Mouse (Mus musculus): ENCODE results near the gene Sertad2. TPM values are rescaled to one million over a fixed set of nuclear protein-coding genes. Genes with fewer than 3 reads are reported as not detected.

Sertad2 gene
- polyA plus RNA-seq, 1 experiment from 2014 or later: 33.5 TPM

DNA sequence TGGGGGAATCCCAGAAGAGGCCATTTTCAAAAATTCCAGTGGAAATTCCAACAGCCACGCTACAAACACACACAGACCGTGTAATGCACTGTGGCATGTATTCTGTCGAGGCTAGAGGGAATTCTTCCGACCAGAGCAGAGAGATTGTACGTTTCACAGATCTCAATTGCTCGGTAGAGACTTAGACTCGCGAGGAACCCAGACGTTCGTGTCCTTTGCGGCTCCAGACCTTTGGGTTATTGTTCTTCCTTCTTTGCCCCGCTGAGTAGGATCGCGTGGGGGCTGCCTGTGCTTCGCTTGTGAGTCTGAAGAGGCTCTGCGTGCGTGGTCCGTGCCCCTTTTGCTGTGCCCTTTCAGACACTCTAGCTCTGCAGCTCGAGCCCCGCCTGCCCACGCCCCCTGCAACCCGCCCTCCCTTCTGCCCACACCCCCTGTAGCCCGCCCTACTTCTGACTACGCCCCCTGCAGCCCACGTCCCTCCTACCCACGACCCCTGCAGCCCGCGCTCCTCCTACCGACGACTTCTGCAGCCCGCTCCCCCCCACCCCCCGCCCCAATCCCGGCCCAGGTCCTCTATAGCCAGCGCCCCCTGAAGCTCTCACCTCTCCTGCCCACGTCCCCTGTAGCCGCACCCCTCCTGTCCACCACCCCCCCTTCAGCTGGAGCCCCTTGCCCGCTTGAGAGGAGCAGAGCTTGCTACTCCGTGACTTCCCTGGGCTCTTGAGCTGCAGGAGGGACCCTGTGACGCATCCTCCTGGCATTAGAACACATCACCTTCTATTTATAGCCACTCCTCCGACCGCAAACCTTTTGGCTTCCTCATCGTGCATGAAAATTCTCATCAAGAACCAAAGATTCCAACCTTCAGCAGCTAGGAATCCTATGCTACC, 10.8 kb upstream of the Sertad2 start:
- Histone ChIP-seq H3K4me1 (replicated peaks) (peaks cover 12% of the 10 kb centered on the region), H3K27me3 (no peaks in the 10 kb centered on the region; the same call in 1 of the 2 replicates), H3K27ac (replicated peaks) (peak overlapping the region; percentile 72), H3K9me3 (no peaks in the 10 kb centered on the region), H3K9ac (peak overlapping the region; percentile 57), H3K36me3 (no peaks in the 10 kb centered on the region), H3K4me2 (peak overlapping the region; percentile 90), H3K4me3 (peak overlapping the region; percentile 55)
- ATAC-seq (ENCODE audit: low FRiP score, low read depth): peak; percentile 91
- WGBS: under 1% methylated on average over 42 of the region's 42 CpGs

DNA sequence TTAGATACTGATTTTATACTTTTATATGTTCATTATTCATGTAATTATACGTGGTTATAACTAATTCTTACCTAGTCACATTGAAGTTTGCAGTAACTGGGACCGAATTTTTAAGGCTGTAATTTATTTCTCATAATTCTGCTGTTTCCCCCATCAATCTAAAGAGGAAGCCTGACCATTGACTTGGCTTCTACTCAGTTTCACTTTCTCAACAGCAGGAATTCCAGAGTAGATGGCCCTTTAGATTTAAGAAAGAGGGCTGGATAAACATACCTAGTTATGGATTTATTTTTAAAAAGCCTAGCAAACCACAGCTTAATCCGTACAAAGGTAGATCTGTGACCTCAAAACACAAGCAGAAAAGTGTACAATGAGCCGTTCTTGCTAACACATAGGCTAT, 9.8 kb upstream of the Sertad2 start:
- WGBS: 87% methylated on average over 4 of the region's 4 CpGs
- no peak overlapping the region for H3K9ac ChIP-seq
- no peak overlapping the region for H3K4me2 ChIP-seq
- no peak overlapping the region for H3K27ac ChIP-seq (replicated peaks)
- H3K4me3 ChIP-seq: no peak overlapping the region
- H3K36me3 ChIP-seq: no peaks in the 10 kb centered on the region
- no peak for ATAC-seq (ENCODE audit: low FRiP score, low read depth)
- no peaks in the 10 kb centered on the region; the same call in 1 of the 2 replicates for H3K27me3 ChIP-seq
- peaks cover 12% of the 10 kb centered on the region for H3K4me1 ChIP-seq (replicated peaks)
- no peaks in the 10 kb centered on the region for H3K9me3 ChIP-seq

DNA sequence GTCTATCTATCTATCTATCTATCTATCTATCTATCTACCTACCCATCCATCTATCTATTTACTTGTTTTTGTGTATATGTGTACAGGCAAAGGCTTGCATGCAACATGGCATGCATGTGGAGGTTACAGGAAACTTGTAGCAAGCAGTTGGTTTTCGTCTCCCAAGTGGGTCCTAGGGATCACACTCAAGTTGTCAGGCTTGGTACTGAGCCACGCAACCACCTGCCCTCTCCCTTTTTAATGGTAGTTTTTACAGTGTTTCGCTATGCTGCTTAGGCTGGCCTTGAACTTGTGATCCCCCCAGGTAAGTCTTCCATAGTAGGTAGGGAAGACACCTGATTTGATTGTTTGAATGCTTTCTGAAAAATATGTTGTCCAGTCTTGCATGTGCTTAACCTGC, 5.8 kb upstream of the Sertad2 start:
- Histone ChIP-seq H3K9me3 (no peaks in the 10 kb centered on the region), H3K4me2 (no peak overlapping the region), H3K27me3 (no peaks in the 10 kb centered on the region; the same call in 1 of the 2 replicates), H3K36me3 (no peaks in the 10 kb centered on the region), H3K9ac (no peak overlapping the region), H3K27ac (replicated peaks) (no peak overlapping the region), H3K4me3 (no peak overlapping the region), H3K4me1 (replicated peaks) (peaks cover 11% of the 10 kb centered on the region)
- 93% methylated on average over 3 of the region's 3 CpGs for WGBS
- ATAC-seq (ENCODE audit: low FRiP score, low read depth): no peak

DNA sequence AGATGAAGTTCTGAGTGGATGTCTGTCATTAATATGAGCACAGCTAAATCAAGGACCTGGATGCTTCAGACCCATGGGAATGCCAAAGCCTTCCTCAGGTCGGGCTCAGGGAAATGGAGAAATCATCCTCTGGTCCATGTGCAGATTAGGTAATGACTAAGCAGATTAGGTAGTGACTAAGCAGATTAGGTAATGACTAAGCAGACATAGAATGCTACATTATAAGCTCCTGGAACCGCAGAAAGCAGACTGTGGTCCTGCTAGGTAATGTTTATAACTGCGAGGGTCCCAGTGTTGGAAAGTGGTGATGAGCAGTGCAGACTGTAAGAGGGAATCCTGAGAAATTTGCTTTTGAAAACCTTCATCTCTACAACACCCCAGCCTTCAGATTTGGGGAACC, 4.6 kb upstream of the Sertad2 start:
- no peak for ATAC-seq (ENCODE audit: low FRiP score, low read depth)
- H3K4me1 ChIP-seq (replicated peaks): peaks cover 7% of the 10 kb centered on the region
- no peak overlapping the region for H3K9ac ChIP-seq
- 85% methylated on average over 3 of the region's 3 CpGs for WGBS
- no peak overlapping the region for H3K27ac ChIP-seq (replicated peaks)
- H3K27me3 ChIP-seq: no peaks in the 10 kb centered on the region; the same call in 1 of the 2 replicates
- H3K9me3 ChIP-seq: no peaks in the 10 kb centered on the region
- no peaks in the 10 kb centered on the region for H3K36me3 ChIP-seq
- H3K4me2 ChIP-seq: no peak overlapping the region
- H3K4me3 ChIP-seq: no peak overlapping the region

DNA sequence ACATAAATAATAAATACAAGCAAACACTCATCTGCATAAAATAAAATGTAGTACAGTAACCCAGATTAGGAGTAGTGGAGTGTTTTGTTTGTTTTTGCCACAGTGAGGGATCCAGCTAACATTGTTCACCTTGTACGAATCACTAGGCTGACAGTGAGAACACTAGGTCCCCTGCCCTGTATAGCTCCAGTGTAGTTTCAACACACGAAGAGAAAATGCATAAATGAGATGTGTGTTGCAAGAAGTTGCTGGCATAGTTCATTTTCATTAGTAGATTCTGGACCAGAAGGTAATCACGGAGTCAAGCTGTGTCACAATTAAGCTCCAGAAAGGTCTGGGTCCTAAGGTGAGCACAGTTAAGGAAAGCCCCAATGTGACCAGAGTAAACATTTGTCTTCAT, 1.8 kb upstream of the Sertad2 start:
- no peak overlapping the region for H3K4me2 ChIP-seq
- 78% methylated on average over 3 of the region's 3 CpGs for WGBS
- no peak for ATAC-seq (ENCODE audit: low FRiP score, low read depth)

DNA sequence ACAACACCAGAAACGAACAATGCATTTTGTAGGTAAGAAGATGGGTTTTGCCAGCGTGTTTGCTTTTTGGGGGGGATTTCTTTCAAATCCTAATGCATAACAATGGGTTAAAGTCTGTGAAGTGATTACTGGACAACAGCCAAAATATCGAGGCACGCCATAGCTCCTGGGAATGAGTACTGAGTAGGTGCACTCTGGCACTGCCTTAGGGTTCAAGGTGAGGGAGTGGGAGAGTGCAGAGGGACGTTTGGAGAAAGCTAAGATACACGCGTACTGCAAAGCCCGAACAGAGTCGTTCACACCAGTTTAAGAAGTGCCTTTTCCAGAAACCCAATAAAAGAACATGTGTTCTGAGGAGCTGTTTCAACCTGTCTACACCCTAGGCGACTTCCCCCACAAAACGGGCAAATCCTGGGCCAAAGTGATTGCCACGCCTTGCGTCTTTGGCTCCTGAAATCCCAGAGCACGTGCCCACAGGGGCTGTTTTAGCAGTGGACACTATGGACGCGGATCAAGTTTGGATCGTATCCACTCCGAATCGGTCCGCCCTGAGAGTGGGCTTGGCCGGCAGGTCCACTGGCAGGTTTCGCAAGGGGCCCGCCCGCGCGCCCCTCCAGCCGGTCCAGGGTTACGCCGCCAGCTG, 937 bp upstream of the Sertad2 start:
- Histone ChIP-seq H3K4me1 (replicated peaks) (peaks cover 16% of the 10 kb centered on the region), H3K27ac (replicated peaks) (peak overlapping the region; percentile 95), H3K4me3 (peak overlapping the region; percentile 94), H3K9ac (peak overlapping the region; percentile 49), H3K27me3 (no peaks in the 10 kb centered on the region), H3K4me2 (peak overlapping the region; percentile 80), H3K9me3 (no peaks in the 10 kb centered on the region), H3K36me3 (no peaks in the 10 kb centered on the region)
- WGBS: under 1% methylated on average over 23 of the region's 29 CpGs
- ATAC-seq (ENCODE audit: low FRiP score, low read depth): no peak

More for the DNA sequence above, 1.8 kb upstream of the Sertad2 start:
- Histone ChIP-seq H3K27me3 (no peaks in the 10 kb centered on the region; the same call in 1 of the 2 replicates), H3K4me1 (replicated peaks) (peaks cover 16% of the 10 kb centered on the region), H3K9me3 (no peaks in the 10 kb centered on the region), H3K27ac (replicated peaks) (no peak overlapping the region), H3K4me3 (no peak overlapping the region), H3K9ac (no peak overlapping the region), H3K36me3 (no peaks in the 10 kb centered on the region)

DNA sequence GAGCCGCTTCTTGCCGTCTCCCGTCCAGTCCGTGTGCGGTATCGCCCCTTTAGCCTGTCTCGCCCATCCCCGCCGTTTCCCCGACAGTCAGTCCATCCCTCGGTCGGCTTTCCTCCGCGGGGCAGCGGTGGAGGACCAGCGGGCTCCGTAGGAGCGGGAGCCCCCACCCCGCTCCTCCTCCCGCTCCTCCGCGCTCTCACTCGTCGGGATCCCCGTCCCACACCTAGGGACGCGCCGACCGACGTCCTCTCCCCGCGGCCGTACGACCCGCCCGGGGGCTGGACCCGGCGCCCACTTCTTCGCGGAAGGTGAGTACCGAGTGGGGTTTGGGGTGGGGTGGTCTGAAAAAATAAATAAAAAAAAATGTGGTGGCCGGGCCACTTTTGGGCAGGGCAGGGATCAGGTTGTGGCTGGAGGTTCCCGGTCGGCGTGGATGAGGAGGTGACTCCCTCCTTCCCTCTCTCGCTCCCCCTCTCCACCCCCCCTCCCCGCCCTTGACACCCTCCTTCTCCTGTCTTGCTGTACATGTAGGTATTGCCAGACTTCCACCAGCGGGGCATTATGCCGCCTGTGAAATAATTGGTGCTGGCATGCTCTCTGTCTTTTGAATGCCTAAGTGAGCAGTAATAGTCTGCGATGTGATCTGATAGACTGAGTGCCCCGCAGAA, 534 bp downstream of the Sertad2 start:
- no peak for ATAC-seq (ENCODE audit: low FRiP score, low read depth)
- peaks cover 16% of the 10 kb centered on the region for H3K4me1 ChIP-seq (replicated peaks)
- H3K36me3 ChIP-seq: no peaks in the 10 kb centered on the region
- no peaks in the 10 kb centered on the region for H3K9me3 ChIP-seq
- under 1% methylated on average over 51 of the region's 51 CpGs for WGBS
- peak overlapping the region; percentile 75 for H3K9ac ChIP-seq
- peak overlapping the region; percentile 80 for H3K4me2 ChIP-seq
- no peaks in the 10 kb centered on the region for H3K27me3 ChIP-seq
- peak overlapping the region; percentile 95 for H3K27ac ChIP-seq (replicated peaks)
- peak overlapping the region; percentile 94 for H3K4me3 ChIP-seq

DNA sequence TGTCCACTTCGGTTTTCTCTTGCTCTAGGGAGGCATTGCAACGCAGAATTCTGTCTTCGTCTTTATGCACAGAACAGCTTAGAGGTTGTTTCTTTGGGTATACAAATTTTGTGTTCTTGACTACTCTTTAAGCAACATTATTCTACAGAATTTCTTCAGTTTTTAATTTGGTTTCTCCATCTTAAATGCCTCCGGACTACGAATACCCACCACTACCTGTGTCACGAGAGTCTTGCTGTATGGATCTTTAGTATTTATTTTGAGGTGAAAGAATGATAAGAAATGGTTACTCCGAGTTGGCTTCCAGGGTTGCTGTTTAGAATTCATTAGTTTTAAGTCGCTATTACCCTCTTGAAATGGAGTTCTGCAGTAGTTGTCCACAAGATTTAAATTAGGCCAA, 1.3 kb downstream of the Sertad2 start:
- H3K36me3 ChIP-seq: no peaks in the 10 kb centered on the region
- peaks cover 16% of the 10 kb centered on the region for H3K4me1 ChIP-seq (replicated peaks)
- no peaks in the 10 kb centered on the region for H3K9me3 ChIP-seq
- peak overlapping the region; percentile 80 for H3K4me2 ChIP-seq
- ATAC-seq (ENCODE audit: low FRiP score, low read depth): no peak
- no peaks in the 10 kb centered on the region for H3K27me3 ChIP-seq
- peak overlapping the region; percentile 94 for H3K4me3 ChIP-seq
- no peak overlapping the region for H3K27ac ChIP-seq (replicated peaks)
- H3K9ac ChIP-seq: peak overlapping the region; percentile 75; the same call in 1 of the 2 replicates
- 50% methylated on average over 8 of the region's 8 CpGs for WGBS

DNA sequence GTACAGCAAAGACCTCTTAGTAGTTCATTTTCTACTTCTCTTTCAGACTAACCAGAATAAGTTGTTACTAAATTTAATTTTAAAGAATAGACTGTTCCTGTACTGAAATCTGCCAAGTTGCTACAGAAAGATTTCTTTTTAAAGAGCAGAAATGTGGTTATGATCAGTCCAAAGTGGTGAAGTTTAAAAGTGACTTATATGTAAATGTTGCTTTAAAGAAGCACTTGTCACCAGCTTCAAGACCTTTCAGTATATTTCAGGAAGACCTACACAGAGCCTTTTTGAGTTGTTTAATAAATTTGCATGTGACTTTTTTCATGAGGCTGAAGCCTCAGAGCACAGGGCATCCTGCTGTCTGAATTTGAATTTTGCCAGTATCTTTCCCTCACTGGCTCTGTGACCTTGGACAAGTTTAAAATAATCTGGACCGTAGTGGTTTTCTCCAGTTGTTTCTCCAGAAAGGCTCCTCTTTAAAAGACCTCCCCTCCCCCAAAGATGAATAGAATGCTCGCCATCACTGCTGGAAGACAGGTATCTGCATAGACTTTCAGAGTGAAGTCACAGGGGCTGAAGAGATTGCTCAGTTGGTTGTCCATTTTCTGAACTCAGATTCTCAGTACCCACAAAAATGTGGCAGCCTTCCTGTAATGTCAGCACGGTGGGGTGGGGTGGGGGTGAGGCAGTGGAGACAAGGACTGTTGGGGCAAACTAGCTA, 1.9 kb downstream of the Sertad2 start:
- H3K27ac ChIP-seq (replicated peaks): no peak overlapping the region
- no peak overlapping the region for H3K9ac ChIP-seq
- WGBS: 44% methylated on average over 3 of the region's 3 CpGs
- no peaks in the 10 kb centered on the region for H3K27me3 ChIP-seq
- peaks cover 16% of the 10 kb centered on the region for H3K4me1 ChIP-seq (replicated peaks)
- H3K4me3 ChIP-seq: no peak overlapping the region
- no peaks in the 10 kb centered on the region for H3K36me3 ChIP-seq
- H3K4me2 ChIP-seq: no peak overlapping the region
- no peak for ATAC-seq (ENCODE audit: low FRiP score, low read depth)
- H3K9me3 ChIP-seq: no peaks in the 10 kb centered on the region

DNA sequence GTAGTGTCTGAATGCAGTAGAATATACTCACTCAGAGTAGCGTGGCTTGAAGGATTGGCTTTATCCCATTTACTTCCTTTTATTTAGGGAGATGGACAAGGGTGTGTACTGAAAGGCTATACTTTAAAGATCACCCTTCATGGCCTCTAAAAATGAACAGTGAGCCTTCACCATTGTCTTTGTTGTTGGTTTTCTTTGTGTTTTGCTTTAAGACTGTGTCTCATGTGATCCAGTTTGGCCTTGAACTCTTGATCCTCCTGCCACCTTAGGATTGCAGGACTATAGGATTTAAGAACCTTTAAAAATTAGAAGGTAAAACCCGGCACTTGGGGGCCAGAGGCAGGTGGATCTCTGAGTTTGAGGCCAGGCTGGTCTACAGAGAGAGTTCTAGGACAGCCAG, 6.4 kb downstream of the Sertad2 start:
- no peak for ATAC-seq (ENCODE audit: low FRiP score, low read depth)
- Histone ChIP-seq H3K9ac (no peak overlapping the region), H3K4me3 (no peak overlapping the region), H3K4me1 (replicated peaks) (peaks cover 2% of the 10 kb centered on the region; the same call in 1 of the 2 replicates), H3K4me2 (no peak overlapping the region), H3K9me3 (no peaks in the 10 kb centered on the region), H3K36me3 (no peaks in the 10 kb centered on the region), H3K27me3 (no peaks in the 10 kb centered on the region), H3K27ac (replicated peaks) (no peak overlapping the region)
- WGBS: 80% methylated on average over 2 of the region's 2 CpGs

DNA sequence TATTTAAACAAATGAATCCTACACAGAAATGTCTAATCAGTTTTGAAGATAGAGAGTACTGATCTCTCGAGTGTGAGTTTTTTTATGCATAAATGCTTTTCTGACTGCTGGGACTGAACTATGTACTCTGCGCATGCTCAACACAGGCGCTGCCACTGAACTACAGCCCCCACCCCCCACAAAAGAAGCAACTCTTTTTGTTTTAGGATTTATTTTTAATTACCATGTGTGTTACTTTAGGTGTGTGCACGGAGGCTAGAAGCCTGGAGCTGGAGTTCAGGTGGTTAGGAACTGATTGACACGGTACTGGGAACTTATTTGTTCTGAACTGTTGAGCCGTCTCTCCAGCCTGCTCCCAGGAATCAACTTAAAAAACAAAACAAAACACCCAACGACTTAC, 7.1 kb downstream of the Sertad2 start:
- ATAC-seq (ENCODE audit: low FRiP score, low read depth): no peak
- H3K4me1 ChIP-seq (replicated peaks): no peaks in the 10 kb centered on the region
- H3K27me3 ChIP-seq: no peaks in the 10 kb centered on the region
- H3K4me2 ChIP-seq: no peak overlapping the region
- no peak overlapping the region for H3K27ac ChIP-seq (replicated peaks)
- 71% methylated on average over 7 of the region's 7 CpGs for WGBS
- H3K9me3 ChIP-seq: no peaks in the 10 kb centered on the region
- H3K9ac ChIP-seq: no peak overlapping the region
- no peak overlapping the region for H3K4me3 ChIP-seq
- H3K36me3 ChIP-seq: no peaks in the 10 kb centered on the region
